Mouse (Mus musculus) intestine, postnatal 0 days (tissue): ENCODE data around the gene Smco3. TPM values are rescaled to one million over a fixed set of nuclear protein-coding genes. Genes with fewer than 3 reads are reported as not detected.
A peak's percentile ranks its signal among the peaks of the same experiment; 100 is the strongest.

ENCODE experiments used
- ATAC-seq: fragments of 200-750 bp; cut with Nextera tagmentation; 2 replicates; pipeline ENCODE4 v1.8.0; 2017; ENCODE audit warnings: mild to moderate bottlenecking, moderate TSS enrichment, moderate library complexity
- H3K27ac ChIP-seq: fragments of 300-500 bp; sonication (generic); 2 replicates; pipeline ENCODE4 v1.5.1; 2014; ENCODE audit warnings: mild to moderate bottlenecking, low read depth, low read length, moderate library complexity
- H3K27me3 ChIP-seq: fragments of 300-500 bp; sonication (generic); replicated peaks from 2 replicates; pipeline ENCODE4 v1.6.1; 2014; ENCODE audit warnings: low read length, mixed read lengths; ENCODE audit not compliant: control insufficient read depth, insufficient read depth
- H3K36me3 ChIP-seq: fragments of 300-500 bp; sonication (generic); 2 replicates; pipeline ENCODE4 v1.6.1; 2014; ENCODE audit warnings: mild to moderate bottlenecking, moderate library complexity; ENCODE audit not compliant: control insufficient read depth, insufficient read depth
- H3K4me1 ChIP-seq: fragments of 300-500 bp; sonication (generic); replicated peaks from 2 replicates; pipeline ENCODE4 v1.6.1; 2014; ENCODE audit warnings: antibody characterized with exemption, low read length, mixed read lengths; ENCODE audit not compliant: control insufficient read depth, insufficient read depth
- H3K4me2 ChIP-seq: fragments of 300-500 bp; sonication (generic); replicated peaks from 2 replicates; pipeline ENCODE4 v1.6.1; 2014; ENCODE audit warnings: low read depth, mild to moderate bottlenecking, moderate library complexity
- H3K4me3 ChIP-seq: fragments of 300-500 bp; sonication (generic); 2 replicates; pipeline ENCODE4 v1.5.1; 2014; ENCODE audit warnings: low read depth, low read length
- H3K9ac ChIP-seq: fragments of 300-500 bp; sonication (generic); 2 replicates; pipeline ENCODE4 v1.6.1; 2014; ENCODE audit warnings: mild to moderate bottlenecking, low read depth, low read length
- H3K9me3 ChIP-seq: fragments of 300-500 bp; sonication (generic); 2 replicates; pipeline ENCODE4 v1.6.1; 2016; ENCODE audit warnings: mixed run types; ENCODE audit not compliant: control insufficient read depth
- CTCF ChIP-seq: sonication (generic); IDR thresholded peaks from 2 replicates; pipeline ENCODE4 v1.5.1; 2016; ENCODE audit warnings: low read depth, mild to moderate bottlenecking, control low read depth, antibody characterized with exemption, moderate library complexity
- WGBS: fragments of 180-500 bp; shearing (Covaris S2); extraction: QIAGEN DNeasy Blood & Tissue Kit; methylation state at CpG from one replicate; pipeline ENCODE4 v1.1.7; 2014; 5-methylcytosine and 5-hydroxymethylcytosine counted together
- polyA plus RNA-seq: library from polyadenylated mRNA; unstranded; fragments of >200 nt; fragmentation: Nextera tagmentation; extraction: Ambion mirVana; gene quantifications from 2 replicates; pipeline ENCODE4 v1.2.1, GENCODE M21; 2015

Smco3 gene
- polyA plus RNA-seq, 1 experiment from 2014 or later = 1.3 TPM

DNA sequence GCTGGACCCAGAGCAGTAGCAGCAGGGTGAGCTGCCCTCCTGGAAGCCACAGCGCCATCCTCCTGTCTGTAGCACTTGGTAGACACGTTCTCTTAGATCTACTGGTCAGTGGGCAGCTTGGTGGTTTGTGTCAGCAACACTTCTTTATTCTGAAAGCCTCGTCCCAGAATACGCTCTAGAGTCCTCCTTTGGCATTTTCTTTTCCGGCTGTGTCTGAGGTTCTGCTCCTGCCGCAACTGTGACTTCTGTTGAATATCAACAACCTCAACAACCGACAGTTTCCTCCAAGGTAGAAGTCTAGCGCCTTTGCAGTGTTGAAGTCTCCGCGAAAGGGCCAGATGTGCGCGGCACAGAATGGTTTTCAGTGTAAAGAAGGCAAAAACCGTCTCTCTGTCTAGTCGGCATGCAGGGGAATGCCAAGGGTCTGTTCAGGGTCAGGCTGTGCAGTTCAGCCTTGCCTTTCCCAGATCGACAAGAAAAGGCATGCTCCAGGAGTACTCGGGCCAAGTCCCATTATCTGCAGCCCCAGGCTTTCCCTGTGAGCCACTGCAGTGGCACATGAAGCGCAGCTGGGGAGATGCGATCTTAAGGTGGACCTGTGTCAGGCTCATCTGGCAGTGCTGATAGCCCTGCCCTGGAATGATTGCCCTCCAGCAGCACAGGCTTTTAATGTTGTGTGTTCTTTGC, 22.1 kb upstream of the Smco3 start, which contains the start of gene Art4:
Gene Art4, minus strand, starts transcription at position 548 of the 687 bp plus-strand sequence.
- no peak within 1 kb of the TSS for H3K4me3 ChIP-seq
- H3K36me3 ChIP-seq = no peaks in the 10 kb centered on the region
- H3K9me3 ChIP-seq = no peaks in the 10 kb centered on the region
- H3K27me3 ChIP-seq = no peaks in the 10 kb centered on the region
- H3K27ac ChIP-seq = no peak within 1 kb of the TSS; the same call in 1 of the 2 replicates
- 0 out of 2 replicates have a peak, but pooled peaks cover 2% of the 10 kb centered on the region for H3K4me1 ChIP-seq
- H3K4me2 ChIP-seq = peak within 1 kb of the TSS; percentile 22; the same call in 1 of the 2 replicates
- no peak for TF ChIP-seq CTCF
- H3K9ac ChIP-seq = no peak within 1 kb of the TSS; the same call in 1 of the 2 replicates
- no peak; the same call in 1 of the 2 replicates for ATAC-seq
- 50% methylated on average over 18 of the region's 18 CpGs for WGBS

GRCm38 (mm10) chr6:136856071-136856636, 20.9 kb upstream of the Smco3 start:
- H3K27me3 ChIP-seq = no peaks in the 10 kb centered on the region
- ATAC-seq = no peak

GRCm38 (mm10) chr6:136855183-136855582, 19.9 kb upstream of the Smco3 start:
- H3K9me3 ChIP-seq = no peaks in the 10 kb centered on the region
- 68% methylated on average over 2 of the region's 2 CpGs for WGBS
- no peak overlapping the region for H3K4me2 ChIP-seq
- H3K27me3 ChIP-seq = no peaks in the 10 kb centered on the region
- no peak overlapping the region for H3K27ac ChIP-seq
- no peak for ATAC-seq
- H3K4me3 ChIP-seq = no peak overlapping the region
- TF ChIP-seq CTCF = no peak
- no peak overlapping the region for H3K9ac ChIP-seq
- 0 out of 2 replicates have a peak, but pooled peaks cover 2% of the 10 kb centered on the region for H3K4me1 ChIP-seq
- H3K36me3 ChIP-seq = no peaks in the 10 kb centered on the region

More at GRCm38 (mm10) chr6:136856071-136856636, 20.9 kb upstream of the Smco3 start:
- H3K36me3 ChIP-seq = no peaks in the 10 kb centered on the region
- H3K9me3 ChIP-seq = no peaks in the 10 kb centered on the region
- no peak overlapping the region for H3K4me3 ChIP-seq
- H3K4me1 ChIP-seq = 0 out of 2 replicates have a peak, but pooled peaks cover 2% of the 10 kb centered on the region
- H3K9ac ChIP-seq = no peak overlapping the region
- H3K4me2 ChIP-seq = no peak overlapping the region
- TF ChIP-seq CTCF = no peak
- no peak overlapping the region for H3K27ac ChIP-seq
- WGBS = 38% methylated on average over 14 of the region's 14 CpGs

DNA sequence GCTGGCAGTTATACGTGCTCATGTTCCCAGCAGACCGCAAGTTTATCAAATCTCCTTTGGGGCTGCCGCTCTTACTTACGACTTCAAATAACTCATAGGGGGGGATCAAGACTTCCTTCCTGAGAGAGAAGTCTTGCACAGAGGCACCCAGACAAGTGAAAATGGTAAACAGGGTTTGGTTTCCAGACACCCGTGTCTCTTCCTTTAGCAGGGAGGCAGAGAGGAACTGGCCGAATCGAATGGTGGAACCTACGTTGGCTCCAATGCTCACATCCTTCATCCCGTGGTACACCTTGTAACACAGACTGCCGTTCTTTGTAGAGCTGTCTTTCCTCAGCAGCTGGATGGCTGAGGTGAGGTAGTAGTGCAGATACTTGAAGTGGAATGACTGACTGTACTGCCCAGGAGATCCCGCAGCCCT, 19.1 kb upstream of the Smco3 start:
- Histone ChIP-seq H3K4me2 (no peak overlapping the region), H3K27ac (no peak overlapping the region), H3K4me3 (no peak overlapping the region), H3K9ac (no peak overlapping the region), H3K36me3 (no peaks in the 10 kb centered on the region), H3K9me3 (no peaks in the 10 kb centered on the region), H3K4me1 (0 out of 2 replicates have a peak, but pooled peaks cover 2% of the 10 kb centered on the region), H3K27me3 (no peaks in the 10 kb centered on the region)
- ATAC-seq = no peak
- 89% methylated on average over 11 of the region's 11 CpGs for WGBS
- TF ChIP-seq CTCF = no peak

GRCm38 (mm10) chr6:136852762-136853161, 17.5 kb upstream of the Smco3 start:
- no peaks in the 10 kb centered on the region for H3K9me3 ChIP-seq
- H3K9ac ChIP-seq = no peak overlapping the region
- no peaks in the 10 kb centered on the region for H3K27me3 ChIP-seq
- 57% methylated on average over 3 of the region's 3 CpGs for WGBS
- H3K4me2 ChIP-seq = no peak overlapping the region
- TF ChIP-seq CTCF = no peak
- no peaks in the 10 kb centered on the region for H3K36me3 ChIP-seq
- no peak for ATAC-seq
- no peak overlapping the region for H3K4me3 ChIP-seq
- H3K27ac ChIP-seq = no peak overlapping the region
- 0 out of 2 replicates have a peak, but pooled peaks cover 2% of the 10 kb centered on the region for H3K4me1 ChIP-seq

GRCm38 (mm10) chr6:136852348-136852747, 17.1 kb upstream of the Smco3 start:
- H3K4me2 ChIP-seq = no peak overlapping the region
- H3K27ac ChIP-seq = no peak overlapping the region
- no peaks in the 10 kb centered on the region for H3K36me3 ChIP-seq
- WGBS = 70% methylated on average over 4 of the region's 4 CpGs
- H3K9me3 ChIP-seq = no peaks in the 10 kb centered on the region
- H3K4me1 ChIP-seq = 0 out of 2 replicates have a peak, but pooled peaks cover 2% of the 10 kb centered on the region
- H3K27me3 ChIP-seq = no peaks in the 10 kb centered on the region
- TF ChIP-seq CTCF = no peak
- no peak overlapping the region for H3K9ac ChIP-seq
- ATAC-seq = no peak
- H3K4me3 ChIP-seq = no peak overlapping the region
